Mouse (Mus musculus): Measurements from ENCODE around the gene Fcrl5.
A peak's percentile ranks its signal among the peaks of the same experiment; 100 is the strongest.

- TF ChIP-seq POLR2A (IDR thresholded peaks at IDR 0.05; ENCODE audit: control insufficient read depth, low read depth, low read length) (no peak), CTCF (IDR thresholded peaks at IDR 0.05; ENCODE audit: control insufficient read depth, insufficient read depth, insufficient replicate concordance, low read depth, low read length) (peak; percentile 49; the same call in 1 of the 2 replicates)
Observed at GRCm38 (mm10) chr3:87504330-87504729, 68.8 kb downstream of the Fcrl5 start.

Data from testis, adult 2 months (tissue).